Mouse (Mus musculus): ENCODE measurements around the gene Apol8.

The Apol8 gene

GRCm38 (mm10) chr15:77756848-77757247 is at the start of gene Apol8:
Gene Apol8, minus strand, starts transcription at chr15:77757003.
- DNase-seq (ENCODE audit: low spot score) = no peak

GRCm38 (mm10) chr15:77805657-77806056 is 48.9 kb upstream of the Apol8 start:
- DNase-seq (ENCODE audit: low spot score) = no peak

- no peak for DNase-seq (ENCODE audit: low spot score)
These were observed 48.1 kb upstream of the Apol8 start for GRCm38 (mm10) chr15:77804949-77805348.

- no peak for DNase-seq (ENCODE audit: low spot score)
These were observed 47.7 kb upstream of the Apol8 start for GRCm38 (mm10) chr15:77804460-77804859.

- no peak for DNase-seq (ENCODE audit: low spot score)
These were observed 46.9 kb upstream of the Apol8 start for GRCm38 (mm10) chr15:77803747-77804146.

- no peak for DNase-seq (ENCODE audit: low spot score)
These were observed 46.2 kb upstream of the Apol8 start for GRCm38 (mm10) chr15:77802992-77803391.

- DNase-seq (ENCODE audit: low spot score) = no peak
These were observed 44.4 kb upstream of the Apol8 start for GRCm38 (mm10) chr15:77801188-77801587.

GRCm38 (mm10) chr15:77800511-77800910 is 43.7 kb upstream of the Apol8 start:
- no peak for DNase-seq (ENCODE audit: low spot score)

GRCm38 (mm10) chr15:77799491-77800474 is 43.0 kb upstream of the Apol8 start:
- DNase-seq (ENCODE audit: low spot score) = no peak

GRCm38 (mm10) chr15:77798664-77799490 is 42.1 kb upstream of the Apol8 start:
- no peak for DNase-seq (ENCODE audit: low spot score)

- DNase-seq (ENCODE audit: low spot score) = no peak
These were observed 41.0 kb upstream of the Apol8 start for GRCm38 (mm10) chr15:77797609-77798411.

- DNase-seq (ENCODE audit: low spot score) = no peak
These were observed 39.7 kb upstream of the Apol8 start for GRCm38 (mm10) chr15:77796409-77797035.

- DNase-seq (ENCODE audit: low spot score) = no peak
These were observed 38.1 kb upstream of the Apol8 start for GRCm38 (mm10) chr15:77794908-77795356.

- no peak for DNase-seq (ENCODE audit: low spot score)
These were observed 37.5 kb upstream of the Apol8 start for GRCm38 (mm10) chr15:77794138-77794907.

- no peak for DNase-seq (ENCODE audit: low spot score)
These were observed 36.8 kb upstream of the Apol8 start for GRCm38 (mm10) chr15:77793554-77793953.

GRCm38 (mm10) chr15:77793094-77793493 is 36.3 kb upstream of the Apol8 start:
- DNase-seq (ENCODE audit: low spot score) = no peak

GRCm38 (mm10) chr15:77792056-77792455 is 35.3 kb upstream of the Apol8 start:
- DNase-seq (ENCODE audit: low spot score) = no peak

- no peak for DNase-seq (ENCODE audit: low spot score)
These were observed 34.0 kb upstream of the Apol8 start for GRCm38 (mm10) chr15:77790656-77791405.

- DNase-seq (ENCODE audit: low spot score) = no peak
These were observed 32.4 kb upstream of the Apol8 start for GRCm38 (mm10) chr15:77789186-77789585.

GRCm38 (mm10) chr15:77788356-77788755 is 31.6 kb upstream of the Apol8 start:
- no peak for DNase-seq (ENCODE audit: low spot score)
